Mouse (Mus musculus) lung, postnatal 0 days (tissue): ENCODE measurements at regions not wholly inside any gene's neighbourhood (a gene's known extent, or its start where the extent isn't known, plus 50 kb on each side); places are given as distances from the start of the nearest gene placed in this dataset.

Source experiments
- ATAC-seq: fragments of 200-750 bp; cut with Nextera tagmentation; 2 replicates; pipeline ENCODE4 v1.8.0; 2017; ENCODE audit warnings: moderate library complexity
- DNase-seq: peaks from one replicate; pipeline ENCODE4 v3.0.0-alpha.2; 2016; ENCODE audit warnings: low spot score
- H3K27ac ChIP-seq: fragments of 300-500 bp; sonication (generic); 2 replicates; pipeline ENCODE4 v1.5.1; 2014; ENCODE audit warnings: antibody characterized with exemption, mild to moderate bottlenecking, low read length, mixed read lengths
- H3K27me3 ChIP-seq: fragments of 300-500 bp; sonication (generic); replicated peaks from 2 replicates; pipeline ENCODE4 v1.6.1; 2014; ENCODE audit warnings: low read length, mixed read lengths; ENCODE audit not compliant: insufficient read depth
- H3K36me3 ChIP-seq: fragments of 300-500 bp; sonication (generic); 2 replicates; pipeline ENCODE4 v1.6.1; 2014; ENCODE audit warnings: low read length, mixed read lengths; ENCODE audit not compliant: insufficient read depth
- H3K4me1 ChIP-seq: fragments of 300-500 bp; sonication (generic); 2 replicates; pipeline ENCODE4 v1.6.1; 2014; ENCODE audit warnings: antibody characterized with exemption, low read depth, low read length, mixed read lengths; ENCODE audit not compliant: insufficient read depth
- H3K4me2 ChIP-seq: fragments of 300-500 bp; sonication (generic); replicated peaks from 2 replicates; pipeline ENCODE4 v1.6.1; 2014; ENCODE audit warnings: low read depth, mild to moderate bottlenecking, low read length, moderate library complexity, mixed read lengths
- H3K4me3 ChIP-seq: fragments of 300-500 bp; sonication (generic); 2 replicates; pipeline ENCODE4 v1.5.1; 2014; ENCODE audit warnings: low read depth, low read length
- H3K9ac ChIP-seq: fragments of 300-500 bp; sonication (generic); replicated peaks from 2 replicates; pipeline ENCODE4 v1.6.1; 2014; ENCODE audit warnings: low read depth, mild to moderate bottlenecking
- H3K9me3 ChIP-seq: fragments of 300-500 bp; sonication (generic); 2 replicates; pipeline ENCODE4 v1.6.1; 2016; ENCODE audit warnings: low read length, mixed read lengths
- CTCF ChIP-seq: IDR thresholded peaks from 2 replicates; pipeline ENCODE4 v1.5.1; 2016; ENCODE audit warnings: antibody characterized with exemption, mild to moderate bottlenecking
- EP300 ChIP-seq: IDR thresholded peaks from 2 replicates; pipeline ENCODE4 v1.6.1; 2016; ENCODE audit warnings: antibody characterized with exemption, mild to moderate bottlenecking, control low read depth
- WGBS: fragments of 180-500 bp; shearing (Covaris S2); extraction: QIAGEN DNeasy Blood & Tissue Kit; methylation state at CpG from one replicate; pipeline ENCODE4 v1.1.7; 2014; 5-methylcytosine and 5-hydroxymethylcytosine counted together

DNA sequence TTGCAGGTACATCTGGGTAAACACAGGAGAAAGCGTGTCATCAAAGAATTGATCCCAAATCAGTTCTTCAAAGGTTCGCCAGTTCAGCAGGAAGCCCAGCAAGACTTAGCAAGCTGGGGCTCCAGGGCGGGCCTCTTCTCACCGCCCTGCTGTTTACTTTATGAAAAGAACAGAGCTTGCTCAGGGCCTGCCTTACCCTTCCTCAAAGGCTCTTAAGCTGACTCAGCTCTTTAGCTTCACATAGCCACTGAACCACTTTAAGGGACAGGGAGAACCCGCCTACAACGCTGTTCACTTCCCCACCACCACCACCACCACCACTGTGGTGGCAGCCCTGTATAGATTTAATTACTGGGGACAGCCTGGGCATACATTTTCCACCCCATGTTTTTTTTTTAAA, 148.5 kb downstream of the Clic5 start:
- peak; percentile 46 for DNase-seq

DNA sequence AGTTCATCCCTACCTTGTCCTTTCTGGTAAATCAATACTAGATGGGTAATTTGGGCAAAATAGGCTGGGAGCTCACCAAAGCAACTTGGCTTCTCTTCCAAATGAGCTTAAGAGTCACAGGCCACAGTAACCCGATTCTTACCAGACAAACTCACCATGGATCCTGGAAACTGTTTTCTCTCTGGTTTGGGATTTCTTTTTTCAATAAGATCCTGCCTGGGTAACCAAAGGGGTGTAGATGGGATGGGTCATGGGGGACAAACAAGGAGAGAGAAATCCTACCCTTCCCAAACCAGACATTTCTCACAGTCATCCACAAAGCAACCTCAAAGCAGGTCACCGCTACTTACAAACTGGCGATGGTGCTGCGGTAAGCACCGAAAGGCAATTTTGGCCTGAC, 148.9 kb downstream of the Clic5 start:
- no peak overlapping the region for H3K9ac ChIP-seq
- no peak overlapping the region for H3K4me3 ChIP-seq
- 88% methylated on average over 5 of the region's 5 CpGs for WGBS
- TF ChIP-seq EP300 (no peak), CTCF (no peak)
- H3K27ac ChIP-seq, result no peak overlapping the region
- H3K36me3 ChIP-seq, result no peaks in the 10 kb centered on the region
- H3K4me2 ChIP-seq, result no peak overlapping the region
- ATAC-seq (no peak), DNase-seq (no peak)
- no peaks in the 10 kb centered on the region for H3K27me3 ChIP-seq
- no peaks in the 10 kb centered on the region for H3K9me3 ChIP-seq
- H3K4me1 ChIP-seq, result no peaks in the 10 kb centered on the region

More for the DNA sequence above, 148.5 kb downstream of the Clic5 start:
- Histone ChIP-seq H3K9ac (no peak overlapping the region), H3K27ac (no peak overlapping the region), H3K4me3 (no peak overlapping the region), H3K4me2 (no peak overlapping the region), H3K9me3 (no peaks in the 10 kb centered on the region), H3K27me3 (no peaks in the 10 kb centered on the region), H3K4me1 (no peaks in the 10 kb centered on the region), H3K36me3 (no peaks in the 10 kb centered on the region)
- peak; percentile 72 for ATAC-seq
- WGBS, result 14% methylated on average over 6 of the region's 6 CpGs
- no peak for TF ChIP-seq CTCF

DNA sequence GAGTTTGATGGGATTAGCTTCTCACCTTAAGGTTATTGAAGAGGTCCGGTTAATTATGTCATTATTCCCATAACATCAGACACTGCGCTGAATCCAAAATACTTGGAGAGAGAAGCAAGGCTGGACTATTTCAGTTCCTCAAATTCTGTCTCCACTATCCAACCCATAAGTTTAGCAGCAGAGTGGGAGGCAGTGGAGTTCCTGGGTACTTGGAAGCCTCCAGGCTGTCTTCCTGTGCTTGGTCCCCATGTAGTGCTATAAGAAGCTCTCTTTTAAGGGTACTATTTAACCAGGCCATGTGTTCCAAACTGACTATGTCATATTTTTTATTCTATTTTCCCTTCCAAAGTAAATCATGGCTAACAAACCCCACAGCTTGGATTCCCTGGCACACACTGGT, 156.2 kb downstream of the Clic5 start:
- Histone ChIP-seq H3K9me3 (no peaks in the 10 kb centered on the region), H3K4me1 (no peaks in the 10 kb centered on the region), H3K4me2 (no peak overlapping the region), H3K36me3 (no peaks in the 10 kb centered on the region), H3K27me3 (no peaks in the 10 kb centered on the region), H3K4me3 (no peak overlapping the region), H3K9ac (no peak overlapping the region), H3K27ac (no peak overlapping the region)
- TF ChIP-seq EP300, result no peak
- TF ChIP-seq CTCF, result no peak
- DNase-seq (no peak), ATAC-seq (no peak)
- 93% methylated on average over 2 of the region's 2 CpGs for WGBS

- WGBS, result 77% methylated on average over 2 of the region's 2 CpGs
- Histone ChIP-seq H3K9ac (no peak overlapping the region), H3K4me1 (no peaks in the 10 kb centered on the region), H3K9me3 (no peaks in the 10 kb centered on the region), H3K4me3 (no peak overlapping the region), H3K36me3 (no peaks in the 10 kb centered on the region), H3K27ac (no peak overlapping the region), H3K4me2 (no peak overlapping the region), H3K27me3 (no peaks in the 10 kb centered on the region)
- DNase-seq, result no peak
- no peak for TF ChIP-seq EP300
- TF ChIP-seq CTCF, result no peak
- ATAC-seq, result no peak
Measured at GRCm38 (mm10) chr17:44345374-44345773, 157.0 kb downstream of the Clic5 start.

DNA sequence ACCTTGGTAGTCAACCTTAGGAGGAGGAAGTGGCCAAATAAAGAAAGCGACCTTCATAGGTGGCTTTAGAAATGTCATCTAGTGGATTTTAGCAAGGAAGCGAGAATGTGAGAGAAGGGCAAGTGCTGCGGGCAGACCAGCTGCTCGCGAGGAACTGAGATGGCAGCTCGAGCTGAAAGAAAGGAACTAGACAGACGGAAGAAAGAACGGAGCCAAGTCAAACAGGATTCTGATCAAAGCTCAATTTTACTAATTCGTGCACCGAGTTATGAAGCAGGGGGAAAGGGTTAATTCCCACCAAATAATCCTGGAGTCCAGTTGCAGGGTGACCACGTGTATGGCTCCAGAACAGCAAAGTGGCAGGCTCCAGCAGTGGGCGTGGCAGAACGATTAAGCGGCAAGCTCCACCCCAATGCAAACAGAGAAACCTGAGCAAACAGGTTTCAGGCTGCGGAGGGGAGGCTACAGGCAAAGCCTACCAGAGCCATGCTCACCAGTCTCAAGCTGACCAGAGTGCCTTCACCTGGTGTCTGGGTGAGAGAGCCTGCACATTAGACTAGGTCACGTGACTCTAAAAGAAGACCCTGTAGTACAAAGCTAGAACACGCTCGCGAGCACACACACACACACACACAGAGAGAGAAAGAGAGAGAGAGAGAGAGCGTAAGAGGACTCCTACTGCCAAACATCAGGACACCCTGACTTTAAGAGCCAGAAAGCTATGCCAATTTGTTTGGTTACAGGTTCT, 162.0 kb downstream of the Clic5 start:
- no peaks in the 10 kb centered on the region for H3K36me3 ChIP-seq
- DNase-seq (peak; percentile 78), ATAC-seq (peak; percentile 90)
- H3K9me3 ChIP-seq, result no peaks in the 10 kb centered on the region
- no peak overlapping the region for H3K4me3 ChIP-seq
- H3K4me2 ChIP-seq, result peak overlapping the region; percentile 20
- 32% methylated on average over 20 of the region's 20 CpGs for WGBS
- no peaks in the 10 kb centered on the region for H3K27me3 ChIP-seq
- TF ChIP-seq EP300 (no peak), CTCF (no peak)
- H3K27ac ChIP-seq, result no peak overlapping the region
- no peaks in the 10 kb centered on the region for H3K4me1 ChIP-seq
- no peak overlapping the region for H3K9ac ChIP-seq

GRCm38 (mm10) chr17:44350949-44351244, 162.5 kb downstream of the Clic5 start:
- DNase-seq, result no peak
- no peaks in the 10 kb centered on the region for H3K27me3 ChIP-seq
- H3K4me1 ChIP-seq, result no peaks in the 10 kb centered on the region
- no peak overlapping the region for H3K9ac ChIP-seq
- peak overlapping the region; percentile 20; the same call in 1 of the 2 replicates for H3K4me2 ChIP-seq
- H3K27ac ChIP-seq, result no peak overlapping the region
- no peaks in the 10 kb centered on the region for H3K36me3 ChIP-seq
- WGBS, result 54% methylated on average over 4 of the region's 4 CpGs
- no peak; the same call in 1 of the 2 replicates for ATAC-seq
- H3K9me3 ChIP-seq, result no peaks in the 10 kb centered on the region
- TF ChIP-seq CTCF (no peak), EP300 (no peak)
- no peak overlapping the region for H3K4me3 ChIP-seq
